Mouse (Mus musculus) CD4-positive, CD25-positive, alpha-beta regulatory T cell, adult 2 months (primary cell): ENCODE data around the gene Zkscan16.

ENCODE experiments used
- DNase-seq: peaks from one replicate; pipeline ENCODE4 v3.0.0-alpha.2; 2012; ENCODE audit warnings: low read depth, low spot score

The Zkscan16 gene

DNA sequence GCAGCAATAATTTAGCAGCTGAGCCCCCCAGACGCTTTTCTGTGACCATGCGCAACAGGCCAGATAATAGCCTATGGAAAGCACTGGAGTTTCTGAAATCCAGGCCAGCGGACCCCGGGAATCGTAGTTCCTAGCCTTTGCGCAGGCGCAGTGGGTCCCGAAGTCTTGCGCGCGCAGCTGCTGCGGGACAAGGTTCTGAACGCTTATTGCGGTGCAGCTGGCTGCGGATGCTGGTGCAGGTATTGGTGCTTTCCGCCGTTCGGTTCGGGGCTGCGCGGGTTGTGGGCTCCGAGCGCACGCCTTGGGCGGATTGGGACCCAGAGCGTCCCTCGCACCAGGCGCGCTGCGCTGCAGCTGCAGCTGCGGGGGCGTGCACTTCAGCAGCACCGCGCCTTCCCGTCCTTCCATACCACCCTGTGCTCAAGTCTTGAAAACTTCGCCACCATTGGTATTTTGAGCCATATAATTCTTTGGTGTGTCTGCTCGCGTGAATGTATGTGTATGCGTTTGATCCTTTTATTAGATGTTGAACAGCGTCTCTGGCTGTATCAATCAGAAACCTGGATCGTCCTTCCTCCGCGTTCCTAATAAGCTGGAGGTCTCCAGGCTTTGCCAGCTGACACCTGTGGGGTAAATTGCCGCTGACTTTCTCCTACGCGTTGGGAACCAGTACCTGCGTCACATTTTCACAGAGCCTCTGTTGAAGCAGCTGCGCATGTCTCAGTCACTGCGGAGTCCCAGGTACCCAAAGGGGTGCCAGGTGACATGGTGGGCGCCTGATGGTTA lies at the start of gene Zkscan16:
Gene Zkscan16 (plus strand): TSS at position 209 of the 786 bp plus-strand sequence.
- peak; percentile 68 for DNase-seq

DNA sequence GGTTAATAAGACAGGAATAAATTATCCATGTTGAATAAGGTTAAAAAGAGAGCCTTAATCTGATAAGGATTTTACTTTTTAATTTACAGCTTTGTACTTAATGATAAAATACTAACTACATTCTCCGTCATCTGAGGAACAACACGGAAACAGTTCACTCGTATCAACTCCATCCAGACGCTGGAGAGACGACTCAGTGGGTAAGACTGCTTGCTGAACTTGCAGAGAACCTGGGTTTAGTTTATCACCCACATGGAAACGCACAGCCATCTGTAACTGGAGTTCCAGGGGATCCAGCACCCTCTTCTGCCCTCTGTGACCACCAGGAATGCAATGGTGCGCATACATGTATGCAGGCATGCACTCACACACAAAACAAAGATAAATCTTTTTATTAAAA lies 49.0 kb upstream of the Zkscan16 start:
- no peak for DNase-seq

DNA sequence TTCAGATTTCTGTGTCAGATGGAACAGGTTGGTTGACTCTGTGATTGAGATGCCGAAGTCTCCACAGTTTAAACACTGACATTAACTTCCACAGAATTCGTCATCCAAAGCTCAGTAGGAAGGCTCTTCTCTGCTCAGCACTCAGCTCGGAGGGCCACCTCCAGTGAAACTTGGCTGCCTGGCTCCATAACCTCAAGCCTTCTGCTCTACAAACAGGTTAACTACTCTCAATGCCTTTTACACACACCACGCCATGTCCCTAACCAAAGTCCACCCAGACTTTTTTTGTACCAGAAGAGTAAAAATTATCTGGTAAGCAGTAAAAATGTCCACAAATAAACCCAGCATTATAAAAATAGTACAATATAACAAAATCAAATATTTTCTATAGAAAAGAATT lies 46.0 kb upstream of the Zkscan16 start:
- no peak for DNase-seq

DNA sequence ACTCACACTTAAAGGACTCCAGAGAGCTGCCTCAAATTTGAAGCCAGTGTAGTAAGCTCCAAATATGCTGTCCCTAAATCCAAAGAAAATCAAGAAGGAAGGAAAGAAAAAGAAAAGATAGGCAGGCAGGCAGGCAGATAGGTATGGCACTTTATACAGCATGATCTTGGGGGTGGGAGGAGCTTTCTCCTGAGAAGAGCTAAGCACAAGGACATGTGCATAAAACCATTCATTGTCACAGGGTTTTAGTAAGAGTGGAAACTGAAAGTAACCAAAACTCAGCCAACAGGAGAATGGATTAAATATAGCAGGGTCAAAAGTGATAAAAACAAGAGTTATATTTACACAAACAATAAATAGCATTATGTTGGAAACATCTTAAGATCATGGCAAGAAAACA lies 45.1 kb upstream of the Zkscan16 start:
- peak; percentile 21 for DNase-seq

DNA sequence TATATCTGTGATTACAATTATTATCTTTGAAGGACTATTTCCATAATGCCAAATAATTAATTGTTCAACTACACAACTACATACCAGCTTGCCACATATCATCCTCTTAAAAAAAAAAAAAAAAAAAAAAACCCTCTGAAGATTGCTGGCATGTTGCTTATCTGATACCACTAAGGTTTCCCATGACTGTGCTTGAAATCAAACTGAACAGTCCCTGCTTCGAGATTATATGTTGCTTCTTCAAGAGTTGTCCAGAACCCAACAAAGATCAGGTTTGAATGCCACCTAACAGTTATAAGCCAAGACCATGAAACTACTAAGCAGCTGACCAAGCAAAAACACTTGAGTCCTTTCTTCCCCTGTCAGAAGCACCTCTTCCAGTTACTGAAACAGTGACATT lies 36.0 kb upstream of the Zkscan16 start:
- DNase-seq: no peak

DNA sequence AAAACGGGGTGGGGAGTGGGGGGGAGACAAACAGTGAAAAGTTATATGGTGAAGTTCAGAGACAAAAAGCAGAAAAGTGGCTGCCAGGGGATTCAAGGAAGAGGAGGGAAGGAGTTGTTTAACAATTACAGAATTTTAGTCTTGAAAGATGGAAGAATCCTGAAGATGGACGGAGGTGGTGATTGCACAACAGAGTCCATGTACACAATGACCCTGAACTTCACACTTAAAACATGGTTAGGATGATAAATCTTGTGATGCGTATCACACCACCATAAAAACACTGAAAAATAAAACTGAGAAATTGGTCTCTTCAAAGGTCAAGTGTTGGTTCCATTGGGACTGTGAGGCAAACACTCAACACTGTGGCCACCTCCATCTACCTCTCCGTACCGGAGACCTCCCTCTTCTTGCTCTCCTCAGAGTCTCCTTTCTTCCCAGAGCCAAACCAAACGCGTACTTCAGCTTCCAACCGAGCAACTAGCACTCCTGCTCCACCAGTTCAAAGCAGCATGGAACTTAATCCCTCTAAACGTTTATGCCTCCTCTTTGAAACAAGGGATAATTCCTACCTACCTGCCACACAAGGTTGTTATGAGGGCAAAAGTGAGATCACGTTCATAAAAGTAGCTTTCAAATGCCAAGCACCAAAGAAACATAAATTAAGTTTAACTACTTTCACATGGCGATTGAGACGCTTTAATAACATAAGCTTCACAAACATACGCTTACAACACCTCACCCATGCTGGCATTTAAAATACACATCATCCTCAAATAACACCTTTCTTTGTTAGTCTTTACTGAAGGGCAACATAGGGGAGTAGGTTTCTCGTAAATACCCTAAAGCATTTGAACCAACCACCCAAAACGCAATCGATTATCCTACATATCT lies 33.0 kb upstream of the Zkscan16 start:
- DNase-seq: no peak

DNA sequence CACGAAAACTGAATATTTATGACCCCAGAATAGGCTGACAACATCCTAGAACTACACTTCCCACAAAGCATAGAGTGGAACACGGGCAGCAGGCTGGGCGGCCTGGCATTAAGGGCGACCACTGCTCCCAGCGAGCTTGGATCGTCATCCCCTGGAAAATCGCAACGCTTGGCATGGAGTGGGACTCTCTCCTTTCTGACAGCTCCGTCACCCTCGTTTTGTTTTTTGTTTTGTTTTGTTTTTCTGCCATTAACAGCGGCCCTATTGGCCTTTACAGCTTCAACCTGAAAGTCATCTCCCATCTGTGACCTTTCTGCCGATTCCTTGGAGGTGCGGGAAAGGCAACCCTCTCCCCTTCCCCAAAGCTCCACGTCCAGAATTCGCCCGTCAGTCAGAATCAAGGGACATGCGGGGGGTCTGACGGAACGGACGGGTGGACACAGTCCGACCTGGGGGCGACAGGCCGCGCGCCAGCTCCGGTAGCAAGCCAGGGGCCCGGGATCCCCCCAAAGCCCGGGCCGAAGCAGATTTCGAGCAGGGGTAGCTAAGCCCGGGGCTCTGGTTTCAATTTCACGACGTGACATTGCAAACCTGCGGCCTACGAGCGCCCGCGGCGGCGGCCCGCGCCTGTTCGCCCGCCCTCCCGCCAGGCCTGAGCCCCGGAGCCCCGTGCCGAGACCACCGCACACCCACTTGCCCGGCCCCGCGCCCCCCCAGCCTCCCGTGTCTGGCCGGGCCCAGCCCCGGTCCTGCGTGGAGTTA lies 32.2 kb upstream of the Zkscan16 start:
- no peak for DNase-seq

DNA sequence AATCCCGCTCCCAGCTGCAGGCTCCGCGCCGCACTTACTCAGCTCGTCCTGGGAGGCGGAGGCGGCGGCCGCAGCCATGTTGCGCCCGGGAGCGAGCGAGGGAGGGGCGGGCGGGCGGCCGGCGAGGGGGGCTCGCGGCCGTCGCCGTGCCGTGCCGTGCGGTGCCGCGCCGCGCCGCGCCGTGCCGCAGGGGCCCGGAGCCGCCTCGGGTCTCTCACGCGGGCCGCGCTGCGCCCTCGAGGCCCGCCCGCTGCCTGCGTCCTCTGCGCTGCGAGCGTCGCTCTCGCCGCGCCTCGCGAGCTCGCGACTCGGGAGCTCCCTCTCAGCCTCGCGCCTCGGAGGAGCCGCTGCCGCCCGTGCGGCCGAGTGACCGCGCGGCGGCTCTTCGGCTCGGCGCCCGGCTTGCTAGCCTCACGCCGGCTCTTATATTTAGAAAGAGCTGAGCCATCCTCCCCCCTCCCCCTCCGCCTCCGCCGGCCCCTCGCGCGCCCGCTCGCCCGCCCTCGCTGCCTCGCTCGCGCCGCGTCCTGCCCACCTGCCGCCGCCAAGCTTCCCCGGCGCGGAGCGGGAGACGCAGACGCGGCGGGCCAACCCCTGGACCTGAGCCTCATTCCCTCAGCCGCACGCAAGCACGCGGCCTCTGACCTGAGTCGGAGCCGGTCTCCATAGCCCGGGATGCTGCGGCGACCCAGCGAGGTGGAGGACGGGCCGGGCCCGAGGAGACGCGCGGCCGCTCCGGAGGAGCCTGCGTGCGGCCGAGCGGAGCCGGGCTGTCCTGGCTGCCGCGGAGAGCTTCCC lies 31.4 kb upstream of the Zkscan16 start:
- peak; percentile 73 for DNase-seq

DNA sequence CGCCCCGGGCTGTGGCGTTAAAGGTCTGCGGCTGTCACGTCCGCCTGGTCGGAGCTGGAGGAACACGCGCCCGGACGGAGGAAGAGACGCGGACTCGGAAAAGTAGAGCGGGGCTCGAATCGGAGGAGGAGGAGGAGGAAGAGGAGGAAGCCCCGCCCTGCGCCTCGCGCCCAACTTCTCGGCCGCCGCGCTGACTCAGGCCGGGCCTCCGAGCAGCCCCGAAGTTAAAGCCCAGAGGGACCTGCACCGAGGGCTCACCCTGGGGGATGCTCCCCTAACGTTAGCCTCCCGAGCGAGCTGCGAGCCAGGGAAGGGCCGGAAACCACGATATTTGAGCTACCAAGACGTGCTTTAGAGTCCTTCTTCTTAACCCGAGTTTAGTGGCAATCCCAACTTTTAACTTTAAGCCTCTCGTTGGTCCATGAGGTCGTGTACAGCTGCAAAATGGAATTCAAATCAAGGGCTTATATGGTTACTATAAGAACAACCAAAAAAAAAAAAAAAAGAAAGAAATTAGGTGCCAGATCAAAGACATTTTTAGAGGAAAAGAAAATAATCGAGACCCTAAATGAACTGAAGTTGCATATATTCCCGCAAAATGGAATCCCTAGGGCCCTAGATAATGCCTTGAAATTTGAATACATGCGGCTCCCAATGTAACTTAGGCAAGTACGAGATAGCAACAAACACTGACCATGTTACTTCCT lies 30.6 kb upstream of the Zkscan16 start, which contains the start of gene Ecpas:
Gene Ecpas (minus strand): TSS at position 121 of the 707 bp plus-strand sequence.
- DNase-seq: peak; percentile 71

DNA sequence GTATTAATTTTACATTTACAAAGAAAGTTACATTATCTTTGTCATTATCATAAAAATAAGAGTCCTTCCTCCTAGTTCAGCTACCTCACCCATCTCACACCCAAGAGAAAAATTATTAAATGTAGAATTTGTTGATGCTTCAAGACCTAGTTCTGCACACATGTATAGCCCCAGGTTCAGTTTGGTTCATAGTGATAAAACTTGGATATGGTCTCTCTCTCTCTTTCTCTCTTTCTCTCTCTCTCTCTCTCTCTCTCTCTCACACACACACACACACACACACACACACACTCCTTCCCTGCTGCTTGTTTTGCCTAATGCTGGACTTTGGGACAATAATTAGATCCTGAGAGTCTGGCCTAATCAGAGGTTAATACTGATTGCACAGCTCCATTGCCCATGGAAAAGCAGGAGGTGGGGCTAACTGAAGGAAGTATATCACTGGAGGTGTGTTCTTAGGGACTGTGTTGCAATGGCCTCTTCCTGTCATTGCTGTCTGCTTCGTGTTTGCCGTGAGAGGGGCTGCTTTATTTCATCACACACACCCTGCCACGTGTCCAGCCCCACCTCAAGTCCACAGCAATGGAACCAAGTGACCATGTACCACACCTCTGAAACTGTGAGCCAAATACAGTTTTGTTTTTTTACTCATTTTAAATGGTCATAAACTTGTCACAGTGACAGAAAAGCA lies 29.9 kb upstream of the Zkscan16 start:
- peak; percentile 9 for DNase-seq

DNA sequence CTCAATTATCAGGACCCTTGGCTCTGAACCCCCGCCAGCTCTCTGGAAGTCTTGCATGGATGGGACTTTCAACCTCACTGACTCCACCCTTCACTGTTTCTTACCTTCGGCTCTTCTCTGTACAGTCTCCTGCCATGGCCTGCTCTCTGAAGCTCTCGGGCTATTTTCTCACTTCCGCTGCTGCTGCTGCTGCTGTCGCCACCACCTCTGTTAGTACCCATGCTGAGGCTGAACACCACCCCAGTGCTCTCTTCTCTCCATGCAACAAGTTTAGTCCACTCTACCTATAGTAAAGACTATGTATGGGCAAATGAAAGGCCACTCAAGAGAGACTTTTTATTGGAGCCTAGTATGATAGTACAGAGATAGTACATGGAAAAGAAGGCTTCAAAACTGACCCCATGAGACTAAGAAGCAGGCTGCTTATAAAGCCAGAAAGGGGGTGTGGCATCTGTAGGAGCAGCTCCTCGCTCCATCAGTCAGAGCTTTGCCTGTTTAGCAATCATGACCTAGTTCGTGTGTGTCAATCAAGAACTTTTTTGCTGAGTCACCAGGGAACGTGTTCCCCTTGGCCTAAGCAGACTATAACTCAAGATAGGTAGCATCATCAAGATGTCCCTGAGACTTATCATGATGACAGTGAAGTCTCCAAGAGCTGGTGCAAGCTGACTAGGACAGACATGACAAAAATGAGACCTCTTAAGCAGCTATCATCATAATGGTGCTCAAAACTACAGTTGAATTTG lies 28.2 kb upstream of the Zkscan16 start:
- DNase-seq: no peak

DNA sequence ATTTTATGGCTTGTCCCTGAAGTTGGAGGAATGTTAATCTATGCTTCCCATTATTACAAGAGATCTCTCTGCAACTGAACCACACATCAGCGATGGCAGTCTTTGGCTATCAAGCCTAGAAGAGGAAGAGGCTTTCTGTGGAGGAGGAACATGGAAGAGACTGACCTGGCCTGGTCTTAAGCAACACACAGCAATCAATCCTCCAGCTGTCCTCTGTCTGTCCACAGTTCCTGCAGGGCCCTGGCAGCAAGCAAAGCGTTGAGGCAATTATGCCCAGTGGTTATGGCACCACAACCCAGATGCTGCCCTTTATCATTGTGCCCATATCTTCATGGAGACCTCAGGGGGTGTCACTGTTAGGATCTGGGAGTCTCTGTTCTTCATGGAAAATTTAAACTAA lies 19.5 kb upstream of the Zkscan16 start:
- DNase-seq: no peak

DNA sequence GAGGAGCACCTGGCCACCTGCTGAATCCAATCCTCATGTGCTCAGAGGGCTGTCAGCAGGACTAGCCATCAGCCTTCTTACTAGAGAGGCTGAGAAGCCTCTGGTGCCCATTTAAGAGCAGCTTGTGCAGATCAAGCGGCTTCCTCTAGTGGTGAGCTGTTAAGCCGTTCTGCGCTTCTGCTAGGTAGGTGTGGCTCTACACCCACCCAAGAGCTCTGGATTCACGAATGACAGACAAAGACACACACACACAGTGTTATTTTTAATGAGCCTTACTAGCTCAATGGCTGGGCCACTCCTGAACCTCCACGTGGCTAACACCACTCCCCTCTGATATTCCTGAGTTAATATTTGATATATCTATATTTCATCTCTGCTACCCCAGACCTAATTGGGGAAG lies 17.8 kb upstream of the Zkscan16 start:
- DNase-seq: no peak

DNA sequence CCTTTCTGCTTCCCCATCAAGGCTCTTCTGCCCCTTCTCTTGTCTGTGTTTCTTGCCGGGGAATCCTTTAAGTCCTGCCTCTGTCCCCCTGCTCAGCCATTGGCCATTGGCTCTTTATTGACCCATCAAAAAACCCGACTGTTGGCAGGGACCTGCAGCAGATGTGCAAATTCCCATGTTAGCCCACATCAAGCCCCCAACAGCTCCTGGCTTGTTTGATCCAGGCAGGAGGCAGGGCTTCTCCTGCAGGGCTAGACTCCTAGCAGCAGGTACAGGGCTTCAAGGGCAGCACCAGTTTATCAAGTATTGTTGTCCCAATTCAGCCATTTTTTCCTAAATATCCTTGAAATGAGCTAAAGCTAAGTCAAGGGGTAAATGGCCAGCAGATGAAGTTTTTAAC lies 17.3 kb upstream of the Zkscan16 start:
- no peak for DNase-seq

DNA sequence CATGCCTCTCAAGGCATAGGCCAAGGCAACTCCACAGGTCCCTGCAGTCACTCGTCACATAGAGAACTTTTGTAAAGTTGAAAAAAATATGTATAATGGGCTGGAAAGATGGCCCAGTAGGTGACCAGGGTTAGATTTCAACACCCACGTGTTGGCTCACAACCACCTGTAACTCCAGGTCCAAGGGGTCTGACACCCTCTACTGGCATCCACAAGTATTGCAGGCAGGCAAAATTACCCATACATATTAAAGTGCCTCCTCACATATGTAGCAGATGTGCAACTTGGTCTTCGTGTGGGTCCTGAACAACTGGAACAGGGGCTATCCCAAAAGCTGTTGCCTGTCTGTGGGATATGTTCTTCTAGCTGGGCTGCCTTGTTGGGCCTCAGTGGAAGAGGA lies 15.8 kb upstream of the Zkscan16 start:
- peak; percentile 30 for DNase-seq

DNA sequence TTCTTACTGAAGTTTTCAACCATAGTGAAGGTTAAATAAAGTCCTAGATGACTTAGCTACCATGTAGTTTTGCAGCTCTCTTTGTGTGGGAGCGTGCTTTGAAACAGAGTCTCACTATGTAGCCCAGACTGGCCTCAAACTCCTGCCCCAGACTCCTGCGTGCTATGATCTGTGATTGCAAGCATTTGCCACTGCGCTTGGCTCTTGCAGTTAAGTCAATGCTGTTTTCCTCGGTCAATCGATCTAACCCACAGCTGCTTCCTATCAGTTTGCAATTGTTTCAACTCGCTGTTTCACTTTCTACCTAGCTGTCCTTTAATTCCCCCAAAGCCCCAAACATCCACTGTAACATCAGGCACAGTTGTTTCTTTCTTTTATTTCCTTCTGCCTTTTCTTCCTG lies 10.9 kb upstream of the Zkscan16 start:
- no peak for DNase-seq

DNA sequence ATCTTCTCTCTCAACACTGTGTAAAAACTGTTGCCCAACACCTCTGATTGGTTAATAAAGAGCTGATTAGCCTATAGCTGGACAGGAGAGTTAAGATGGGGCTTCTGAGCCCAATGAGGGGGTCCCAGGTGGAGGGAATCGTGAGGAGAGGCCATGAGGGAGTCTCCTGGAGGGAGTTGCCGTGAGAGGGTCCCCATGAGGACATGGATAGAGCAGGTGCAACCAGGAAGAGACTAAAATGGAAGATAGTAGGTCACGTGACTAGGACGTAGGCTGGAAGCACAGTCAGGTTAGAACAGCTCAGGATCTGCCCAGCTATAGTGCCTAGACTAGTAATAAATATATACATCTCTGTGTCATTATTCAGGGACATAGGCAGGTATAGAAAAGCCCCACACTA lies 9.1 kb upstream of the Zkscan16 start:
- DNase-seq: no peak

DNA sequence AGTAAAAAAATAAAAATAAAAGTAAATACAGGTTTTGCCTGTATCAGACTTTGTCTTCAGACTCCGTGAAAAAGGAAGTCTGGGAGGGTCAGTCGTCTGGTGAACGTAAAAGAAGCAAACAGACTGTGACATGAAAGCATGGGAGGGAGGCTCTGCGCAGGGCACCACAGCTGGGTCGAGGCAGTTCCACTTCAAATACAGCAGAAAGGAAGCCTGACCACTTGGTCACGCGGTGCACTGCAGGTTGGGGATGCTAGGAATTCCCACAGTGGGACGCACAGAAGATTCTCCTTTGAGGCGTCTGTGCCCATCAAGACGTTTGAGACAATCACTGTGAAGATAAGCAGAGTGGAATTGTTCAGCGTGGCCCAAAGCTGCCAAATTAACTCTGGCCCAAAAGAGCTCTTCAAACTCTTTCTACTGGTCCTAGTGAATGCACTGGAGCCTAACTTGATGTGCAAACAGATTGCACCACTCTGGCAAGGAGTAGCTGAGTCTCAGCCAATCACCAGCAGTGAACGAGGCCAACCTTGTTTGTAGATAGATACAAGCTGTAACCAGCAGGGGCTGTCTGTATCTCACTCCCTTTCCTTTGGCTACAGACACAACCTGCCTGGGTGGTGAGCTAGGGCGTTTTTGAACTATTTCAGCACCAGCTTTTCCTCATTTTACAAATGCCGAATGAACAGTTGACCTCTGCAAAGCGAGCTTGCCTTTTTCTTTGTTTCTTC lies 8.5 kb upstream of the Zkscan16 start:
- peak; percentile 57 for DNase-seq

DNA sequence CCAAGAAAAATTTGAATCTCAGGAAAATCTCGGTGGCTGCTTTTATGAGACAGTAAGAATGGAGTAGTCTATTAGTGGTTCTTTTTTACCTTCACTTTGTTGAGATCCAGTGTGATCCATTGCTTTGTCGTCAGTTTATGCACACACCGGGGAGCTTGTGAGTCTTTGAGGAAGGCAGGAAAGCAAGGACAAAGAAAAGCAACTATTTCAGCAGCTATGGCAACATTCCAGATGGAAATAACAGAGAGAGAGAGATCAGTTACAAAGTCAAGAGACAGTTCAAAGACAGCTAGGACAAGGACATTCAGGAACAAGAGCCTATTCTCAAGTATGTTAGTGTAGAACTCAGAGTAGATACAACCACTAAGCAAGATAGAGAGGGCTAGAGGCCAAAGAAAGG lies 7.6 kb upstream of the Zkscan16 start:
- no peak for DNase-seq
